Mouse (Mus musculus): ENCODE results near the gene Itga3.

DNA sequence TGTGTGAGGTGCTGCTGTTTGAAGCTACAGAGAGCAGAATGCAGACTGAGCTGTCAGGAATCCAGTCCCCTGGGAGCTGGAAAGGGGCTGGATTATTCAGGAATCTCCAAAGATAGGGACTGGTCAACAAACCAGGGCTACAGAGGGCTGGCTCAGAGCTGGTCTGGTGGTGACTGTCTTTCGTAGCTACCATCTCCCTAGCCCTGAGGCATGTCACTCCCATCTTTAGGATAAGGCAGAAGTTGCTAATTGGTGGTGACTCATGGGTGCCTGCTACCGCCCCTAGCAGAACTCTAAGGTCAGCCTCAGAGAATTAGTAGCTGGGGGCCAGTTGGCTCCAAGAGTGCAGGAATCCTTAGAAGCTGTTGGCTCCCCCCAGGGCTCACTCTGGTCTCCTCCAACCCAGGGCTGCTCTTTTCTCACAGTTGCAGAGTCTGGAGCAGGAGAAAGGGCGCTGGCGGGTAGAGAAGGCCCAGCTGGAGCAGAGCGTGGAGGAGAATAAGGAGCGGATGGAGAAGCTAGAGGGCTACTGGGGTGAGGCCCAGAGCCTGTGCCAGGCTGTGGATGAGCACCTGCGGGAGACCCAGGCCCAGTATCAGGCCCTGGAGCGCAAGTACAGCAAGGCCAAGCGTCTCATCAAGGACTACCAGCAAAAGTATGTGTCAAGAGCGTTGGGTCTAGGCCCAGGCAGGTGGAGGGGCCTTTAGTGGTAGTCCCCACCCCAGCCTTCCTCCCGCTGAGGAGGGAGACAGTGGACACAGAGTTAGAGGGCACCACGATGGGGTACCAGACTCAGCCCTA is 72.3 kb downstream of the Itga3 start:
- TF ChIP-seq GATA1 (IDR thresholded peaks at IDR 0.05; ENCODE audit: low read length) (no peak), TAL1 (IDR thresholded peaks at IDR 0.05; ENCODE audit: low read length) (no peak)
